Mouse (Mus musculus) NIH3T3 (cell line): Measurements from ENCODE around the gene Abcc9.

Source experiments
- DNase-seq: peaks from one replicate; pipeline ENCODE4 v3.0.0-alpha.2; 2012; ENCODE audit warnings: low read depth

The Abcc9 gene

GRCm38 (mm10) chr6:142701652-142702637 is at the start of gene Abcc9:
Abcc9 (minus strand) TSS chr6:142702315.
- DNase-seq: no peak

- DNase-seq: no peak
These were observed 49.2 kb upstream of the Abcc9 start for GRCm38 (mm10) chr6:142751365-142751764.

- DNase-seq: peak; percentile 37
These were observed 46.1 kb upstream of the Abcc9 start for GRCm38 (mm10) chr6:142748057-142748708.

GRCm38 (mm10) chr6:142747165-142747564 is 45.0 kb upstream of the Abcc9 start:
- no peak for DNase-seq

GRCm38 (mm10) chr6:142746765-142747164 is 44.6 kb upstream of the Abcc9 start:
- DNase-seq: no peak

GRCm38 (mm10) chr6:142745484-142745883 is 43.4 kb upstream of the Abcc9 start:
- no peak for DNase-seq

GRCm38 (mm10) chr6:142743193-142743592 is 41.1 kb upstream of the Abcc9 start:
- DNase-seq: no peak

GRCm38 (mm10) chr6:142741763-142742162 is 39.6 kb upstream of the Abcc9 start:
- DNase-seq: no peak

GRCm38 (mm10) chr6:142738637-142739036 is 36.5 kb upstream of the Abcc9 start:
- no peak for DNase-seq

- DNase-seq: no peak
These were observed 36.1 kb upstream of the Abcc9 start for GRCm38 (mm10) chr6:142738225-142738624.

- peak; percentile 74 for DNase-seq
These were observed 33.3 kb upstream of the Abcc9 start for GRCm38 (mm10) chr6:142735302-142736005.

- DNase-seq: no peak
These were observed 30.6 kb upstream of the Abcc9 start for GRCm38 (mm10) chr6:142732567-142733290.

- DNase-seq: no peak
These were observed 23.9 kb upstream of the Abcc9 start for GRCm38 (mm10) chr6:142726032-142726431.

GRCm38 (mm10) chr6:142721731-142722130 is 19.6 kb upstream of the Abcc9 start:
- DNase-seq: no peak

- no peak for DNase-seq
These were observed 18.5 kb upstream of the Abcc9 start for GRCm38 (mm10) chr6:142720641-142721040.

- DNase-seq: no peak
These were observed 16.1 kb upstream of the Abcc9 start for GRCm38 (mm10) chr6:142718167-142718566.

GRCm38 (mm10) chr6:142717186-142717585 is 15.1 kb upstream of the Abcc9 start:
- no peak for DNase-seq

GRCm38 (mm10) chr6:142715026-142715425 is 12.9 kb upstream of the Abcc9 start:
- DNase-seq: no peak

GRCm38 (mm10) chr6:142711106-142711505 is 9.0 kb upstream of the Abcc9 start:
- no peak for DNase-seq

- no peak for DNase-seq
These were observed 8.6 kb upstream of the Abcc9 start for GRCm38 (mm10) chr6:142710690-142711089.

GRCm38 (mm10) chr6:142708369-142708768 is 6.3 kb upstream of the Abcc9 start:
- no peak for DNase-seq

GRCm38 (mm10) chr6:142706688-142707087 is 4.6 kb upstream of the Abcc9 start:
- DNase-seq: no peak
